In the genomic region with DNA sequence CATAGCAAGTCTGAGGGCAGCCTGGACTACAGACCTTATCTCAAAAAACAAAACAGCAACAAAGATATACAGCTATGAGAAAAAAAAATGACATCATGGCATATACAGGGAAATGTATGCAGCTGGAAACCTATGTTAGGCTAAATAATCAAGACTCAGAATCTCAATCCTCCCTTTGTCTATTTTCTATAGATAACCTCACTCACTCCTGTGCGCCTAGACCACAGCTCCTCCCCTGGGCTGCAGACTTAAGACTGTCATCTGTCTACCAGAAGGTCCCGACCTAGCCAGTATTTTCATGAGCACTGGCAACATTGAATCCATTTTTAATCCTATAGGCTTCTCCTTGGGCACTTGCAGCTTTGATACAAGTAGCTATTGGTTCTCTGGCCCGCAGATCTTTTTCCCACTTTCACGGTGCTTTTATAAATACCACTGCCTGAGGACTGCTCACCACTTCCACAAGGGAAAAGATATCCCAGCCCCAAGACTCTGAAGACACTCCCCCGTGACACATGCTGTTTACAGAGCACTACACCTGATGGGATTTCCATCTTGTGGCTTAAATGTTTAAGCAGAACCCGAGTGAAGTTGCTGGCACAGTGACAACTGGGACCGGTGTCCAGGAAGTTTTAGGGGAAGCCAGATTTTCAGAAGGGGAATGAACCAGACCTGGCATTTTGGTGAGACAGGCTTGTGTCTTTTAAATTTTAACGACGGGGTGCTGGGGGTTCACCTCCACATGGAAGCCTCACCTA, we compare ENCODE assay signal across 8 mouse cellular contexts.
DNase-seq lines count a peak whose midpoint lies in the region; ATAC-seq lines count a peak whose summit lies in the region.

No protein-coding gene starts in this region.

- H3K4me3 ChIP-seq in hindbrain, embryonic 13.5 days = no peak overlapping the region
- H3K4me3 ChIP-seq in hindbrain, embryonic 12.5 days = no peak overlapping the region
- no peak overlapping the region for H3K4me3 ChIP-seq in neural tube, embryonic 13.5 days
- no peak overlapping the region for H3K4me3 ChIP-seq in neural tube, embryonic 15.5 days (replicated peaks)

- intact Hi-C loops in left cerebral cortex, postnatal 36 days (cut with DNase I) = no loop called here

- H3K9me3 ChIP-seq in hindbrain, embryonic 13.5 days = no peaks in the 10 kb centered on the region
- H3K9me3 ChIP-seq in hindbrain, embryonic 12.5 days (replicated peaks) = no peaks in the 10 kb centered on the region
- no peaks in the 10 kb centered on the region for H3K9me3 ChIP-seq in neural tube, embryonic 13.5 days
- no peaks in the 10 kb centered on the region for H3K9me3 ChIP-seq in neural tube, embryonic 15.5 days (replicated peaks)

- no peak overlapping the region for H3K9ac ChIP-seq in hindbrain, embryonic 13.5 days
- H3K9ac ChIP-seq in hindbrain, embryonic 12.5 days = no peak overlapping the region
- H3K9ac ChIP-seq in neural tube, embryonic 13.5 days = 0 out of 2 replicates have a peak overlapping the region, but pooled peaks have one; percentile 2
- no peak overlapping the region for H3K9ac ChIP-seq in neural tube, embryonic 15.5 days (replicated peaks)

- no peaks in the 10 kb centered on the region for H3K36me3 ChIP-seq in hindbrain, embryonic 13.5 days
- no peaks in the 10 kb centered on the region for H3K36me3 ChIP-seq in hindbrain, embryonic 12.5 days
- H3K36me3 ChIP-seq in neural tube, embryonic 13.5 days = no peaks in the 10 kb centered on the region
- no peaks in the 10 kb centered on the region for H3K36me3 ChIP-seq in neural tube, embryonic 15.5 days

- peak; percentile 69 for DNase-seq in heart, postnatal 4 days
- DNase-seq in thymus, postnatal 4 days = no peak
- no peak for DNase-seq in cerebellum, adult 8-10 months
- DNase-seq in left cerebral cortex, postnatal 36 days (ENCODE audit: low spot score in 2 of 2) = no peak

- 64% methylated on average over 9 of the region's 9 CpGs for WGBS in hindbrain, embryonic 13.5 days
- 61% methylated on average over 9 of the region's 9 CpGs for WGBS in hindbrain, embryonic 12.5 days
- whole genome bisulfite sequencing in neural tube, embryonic 13.5 days = 70% methylated on average over 9 of the region's 9 CpGs
- WGBS in neural tube, embryonic 15.5 days = 66% methylated on average over 9 of the region's 9 CpGs

- peaks cover 31% of the 10 kb centered on the region for H3K4me1 ChIP-seq in hindbrain, embryonic 13.5 days (replicated peaks)
- peaks cover 31% of the 10 kb centered on the region for H3K4me1 ChIP-seq in hindbrain, embryonic 12.5 days
- H3K4me1 ChIP-seq in neural tube, embryonic 13.5 days (replicated peaks) = peaks cover 36% of the 10 kb centered on the region
- peaks cover 18% of the 10 kb centered on the region for H3K4me1 ChIP-seq in neural tube, embryonic 15.5 days

- H3K4me2 ChIP-seq in hindbrain, embryonic 13.5 days = no peak overlapping the region
- H3K4me2 ChIP-seq in hindbrain, embryonic 12.5 days (replicated peaks) = no peak overlapping the region
- no peak overlapping the region for H3K4me2 ChIP-seq in neural tube, embryonic 13.5 days
- H3K4me2 ChIP-seq in neural tube, embryonic 15.5 days = no peak overlapping the region

- H3K27me3 ChIP-seq in hindbrain, embryonic 13.5 days = peaks cover 21% of the 10 kb centered on the region; the same call in 1 of the 2 replicates
- H3K27me3 ChIP-seq in hindbrain, embryonic 12.5 days = no peaks in the 10 kb centered on the region
- peaks cover under 1% of the 10 kb centered on the region for H3K27me3 ChIP-seq in neural tube, embryonic 13.5 days
- H3K27me3 ChIP-seq in neural tube, embryonic 15.5 days (replicated peaks) = no peaks in the 10 kb centered on the region; the same call in 1 of the 2 replicates

- no peak for ATAC-seq in hindbrain, embryonic 13.5 days (ENCODE audit: low FRiP score)
- ATAC-seq in hindbrain, embryonic 12.5 days (ENCODE audit: low FRiP score) = no peak
- no peak for ATAC-seq in neural tube, embryonic 13.5 days (ENCODE audit: low read depth)
- ATAC-seq in neural tube, embryonic 15.5 days (ENCODE audit: low FRiP score) = no peak

- H3K27ac ChIP-seq in hindbrain, embryonic 13.5 days = 0 out of 2 replicates have a peak overlapping the region, but pooled peaks have one; percentile 1
- no peak overlapping the region for H3K27ac ChIP-seq in hindbrain, embryonic 12.5 days
- H3K27ac ChIP-seq in neural tube, embryonic 13.5 days (replicated peaks) = no peak overlapping the region
- H3K27ac ChIP-seq in neural tube, embryonic 15.5 days (replicated peaks) = no peak overlapping the region
